Mouse (Mus musculus) forebrain, embryonic 16.5 days (tissue): ENCODE results near the gene Trdmt1. TPM values are rescaled to one million over a fixed set of nuclear protein-coding genes. Genes with fewer than 3 reads are reported as not detected.

Source experiments
- ATAC-seq: fragments of 200-750 bp; cut with Nextera tagmentation; 2 replicates; pipeline ENCODE4 v1.8.0; 2017; ENCODE audit warnings: mild to moderate bottlenecking, moderate library complexity
- H3K27ac ChIP-seq: fragments of 300-500 bp; sonication (generic); 2 replicates; pipeline ENCODE4 v1.5.1; 2014; ENCODE audit warnings: low read length, control low read depth
- H3K27me3 ChIP-seq: fragments of 300-500 bp; sonication (generic); replicated peaks from 2 replicates; pipeline ENCODE4 v1.6.1; 2014; ENCODE audit warnings: low read length; ENCODE audit not compliant: control insufficient read depth, insufficient read depth
- H3K36me3 ChIP-seq: fragments of 300-500 bp; sonication (generic); 2 replicates; pipeline ENCODE4 v1.6.1; 2014; ENCODE audit not compliant: control insufficient read depth, insufficient read depth
- H3K4me1 ChIP-seq: fragments of 300-500 bp; sonication (generic); replicated peaks from 2 replicates; pipeline ENCODE4 v1.6.1; 2014; ENCODE audit warnings: low read length; ENCODE audit not compliant: control insufficient read depth, insufficient read depth
- H3K4me2 ChIP-seq: fragments of 300-500 bp; sonication (generic); 2 replicates; pipeline ENCODE4 v1.6.1; 2014; ENCODE audit warnings: mild to moderate bottlenecking, low read length, control low read depth
- H3K4me3 ChIP-seq: fragments of 300-500 bp; sonication (generic); replicated peaks from 2 replicates; pipeline ENCODE4 v1.5.1; 2014; ENCODE audit warnings: mild to moderate bottlenecking, low read length, control low read depth
- H3K9ac ChIP-seq: fragments of 300-500 bp; sonication (generic); replicated peaks from 2 replicates; pipeline ENCODE4 v1.6.1; 2014; ENCODE audit warnings: low read depth, low read length, control low read depth
- H3K9me3 ChIP-seq: fragments of 300-500 bp; sonication (generic); 2 replicates; pipeline ENCODE4 v1.6.1; 2016; ENCODE audit warnings: low read length; ENCODE audit not compliant: control insufficient read depth
- WGBS: fragments of 180-500 bp; shearing (Covaris S2); extraction: QIAGEN DNeasy Blood & Tissue Kit; methylation state at CpG from one replicate; pipeline ENCODE4 v1.1.7; 2014; 5-methylcytosine and 5-hydroxymethylcytosine counted together
- polyA plus RNA-seq: library from polyadenylated mRNA; unstranded; fragments of >200 nt; fragmentation: Nextera tagmentation; extraction: Ambion mirVana; gene quantifications from 2 replicates; pipeline ENCODE4 v1.2.1, GENCODE M21; 2015

The Trdmt1 gene
- polyA plus RNA-seq, 1 experiment from 2014 or later = 8.3 TPM

DNA sequence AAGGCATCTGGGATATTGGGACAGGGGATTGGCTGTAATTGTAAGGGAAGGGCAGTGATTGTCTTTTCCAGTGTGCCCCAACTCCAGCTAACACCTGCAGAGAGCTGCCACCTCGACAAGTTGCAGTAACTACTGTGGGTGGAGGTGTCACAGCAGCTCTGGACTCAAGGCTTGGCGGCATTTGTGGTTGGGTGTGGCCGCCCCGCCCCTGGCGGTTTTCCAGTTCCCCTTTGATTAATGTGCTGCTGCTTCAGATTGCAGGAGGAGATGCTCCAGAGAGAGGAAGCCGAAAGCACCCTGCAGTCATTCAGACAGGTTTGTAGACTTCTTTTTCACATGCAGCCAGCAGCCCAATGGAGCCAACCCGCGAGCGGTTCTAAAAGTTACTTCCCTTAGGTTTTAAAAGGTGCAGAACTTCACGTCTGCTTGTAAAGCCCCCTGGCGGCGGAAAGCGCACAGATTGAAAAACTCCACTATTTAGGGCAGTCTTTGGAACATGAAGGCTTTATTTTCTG lies 30.9 kb upstream of the Trdmt1 start:
- peak overlapping the region; percentile 62 for H3K27ac ChIP-seq
- ATAC-seq = no peak
- H3K9me3 ChIP-seq = no peaks in the 10 kb centered on the region
- H3K4me1 ChIP-seq = peaks cover 26% of the 10 kb centered on the region
- H3K27me3 ChIP-seq = no peaks in the 10 kb centered on the region
- WGBS = under 1% methylated on average over 13 of the region's 13 CpGs
- H3K9ac ChIP-seq = peak overlapping the region; percentile 74
- H3K36me3 ChIP-seq = peaks cover under 1% of the 10 kb centered on the region; the same call in 1 of the 2 replicates
- H3K4me2 ChIP-seq = peak overlapping the region; percentile 81
- H3K4me3 ChIP-seq = peak overlapping the region; percentile 69

DNA sequence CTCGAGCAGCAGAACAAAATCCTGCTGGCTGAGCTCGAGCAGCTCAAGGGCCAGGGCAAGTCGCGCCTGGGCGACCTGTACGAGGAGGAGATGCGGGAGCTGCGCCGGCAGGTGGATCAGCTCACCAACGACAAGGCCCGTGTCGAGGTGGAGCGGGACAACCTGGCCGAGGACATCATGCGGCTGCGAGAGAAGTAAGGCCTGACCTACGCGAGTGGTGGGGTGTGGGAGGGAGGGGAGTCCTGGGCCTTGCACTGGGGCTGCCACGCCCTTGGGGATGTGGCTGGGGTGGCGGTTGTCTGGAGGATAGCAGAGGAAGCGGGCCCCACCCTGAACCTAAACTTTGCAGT lies 30.3 kb upstream of the Trdmt1 start:
- no peak for ATAC-seq
- WGBS = 0% methylated on average over 21 of the region's 21 CpGs

DNA sequence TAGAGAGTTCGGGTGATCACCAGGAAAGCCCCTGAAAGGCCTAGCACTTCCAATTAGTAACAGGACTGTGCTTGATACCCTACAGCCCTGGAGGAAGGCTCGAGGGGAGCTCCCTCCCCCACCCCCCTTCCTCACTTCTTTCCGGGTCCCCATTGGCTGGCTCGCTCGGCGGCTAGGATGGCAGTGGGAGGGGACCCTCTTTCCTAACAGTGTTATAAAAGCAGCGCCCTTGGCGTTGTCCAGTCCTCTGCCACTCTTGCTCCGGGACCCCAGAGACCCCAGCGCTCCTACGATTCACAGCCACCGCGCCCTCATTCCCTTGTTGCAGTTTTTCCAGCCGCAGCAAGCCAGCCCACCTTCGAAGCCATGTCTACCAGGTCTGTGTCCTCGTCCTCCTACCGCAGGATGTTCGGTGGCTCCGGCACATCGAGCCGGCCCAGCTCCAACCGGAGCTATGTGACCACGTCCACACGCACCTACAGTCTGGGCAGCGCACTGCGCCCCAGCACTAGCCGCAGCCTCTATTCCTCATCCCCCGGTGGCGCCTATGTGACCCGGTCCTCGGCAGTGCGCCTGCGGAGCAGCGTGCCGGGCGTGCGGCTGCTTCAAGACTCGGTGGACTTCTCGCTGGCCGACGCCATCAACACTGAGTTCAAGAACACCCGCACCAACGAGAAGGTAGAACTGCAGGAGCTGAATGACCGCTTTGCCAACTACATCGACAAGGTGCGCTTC lies 29.8 kb upstream of the Trdmt1 start:
- Histone ChIP-seq H3K4me3 (peak overlapping the region; percentile 69), H3K36me3 (no peaks in the 10 kb centered on the region; the same call in 1 of the 2 replicates), H3K9ac (peak overlapping the region; percentile 74), H3K27me3 (no peaks in the 10 kb centered on the region), H3K27ac (peak overlapping the region; percentile 95), H3K4me1 (peaks cover 26% of the 10 kb centered on the region), H3K9me3 (no peaks in the 10 kb centered on the region), H3K4me2 (peak overlapping the region; percentile 81)
- peak; percentile 93 for ATAC-seq
- under 1% methylated on average over 46 of the region's 46 CpGs for WGBS

More for the DNA sequence above, 30.3 kb upstream of the Trdmt1 start:
- no peaks in the 10 kb centered on the region for H3K27me3 ChIP-seq
- H3K36me3 ChIP-seq = no peaks in the 10 kb centered on the region; the same call in 1 of the 2 replicates
- H3K4me2 ChIP-seq = peak overlapping the region; percentile 81
- peaks cover 26% of the 10 kb centered on the region for H3K4me1 ChIP-seq
- H3K9me3 ChIP-seq = no peaks in the 10 kb centered on the region
- H3K27ac ChIP-seq = peak overlapping the region; percentile 95
- H3K9ac ChIP-seq = peak overlapping the region; percentile 74
- peak overlapping the region; percentile 69 for H3K4me3 ChIP-seq

DNA sequence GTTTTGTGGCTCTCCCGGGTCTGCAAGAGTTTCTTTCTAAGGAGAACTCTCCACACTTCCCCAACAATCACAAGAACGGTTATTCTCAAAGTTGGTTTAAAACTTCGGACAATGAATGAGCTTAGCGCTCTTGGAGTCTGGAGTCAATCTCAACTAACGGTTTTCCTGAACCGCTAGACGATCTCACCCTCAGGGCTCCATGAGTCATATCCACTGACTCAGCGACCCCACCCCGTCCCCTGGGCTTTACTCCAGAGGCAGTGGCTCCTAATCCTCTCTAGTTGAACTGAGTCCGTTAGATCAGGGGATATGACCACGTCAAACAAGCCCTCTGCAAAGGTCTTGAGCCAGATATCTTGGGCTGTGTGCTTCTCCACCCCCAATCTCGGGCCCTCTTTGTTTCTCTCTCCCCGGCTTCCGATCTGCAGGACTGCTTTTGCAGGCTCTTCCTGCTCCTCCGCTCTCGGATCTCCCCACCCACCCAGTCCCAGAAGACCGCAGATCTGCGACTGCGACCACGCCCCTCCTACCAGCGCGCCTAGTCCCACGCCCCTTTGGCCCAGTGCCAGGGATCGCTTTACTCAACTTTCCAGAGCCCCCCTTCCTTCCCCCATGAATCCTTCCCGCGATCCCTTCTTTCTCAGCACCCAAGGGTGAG lies 29.1 kb upstream of the Trdmt1 start, which contains the start of gene Vim:
Gene Vim (plus strand): TSS at position 520 of the 658 bp plus-strand sequence.
- H3K27ac ChIP-seq = peak within 1 kb of the TSS; percentile 95

DNA sequence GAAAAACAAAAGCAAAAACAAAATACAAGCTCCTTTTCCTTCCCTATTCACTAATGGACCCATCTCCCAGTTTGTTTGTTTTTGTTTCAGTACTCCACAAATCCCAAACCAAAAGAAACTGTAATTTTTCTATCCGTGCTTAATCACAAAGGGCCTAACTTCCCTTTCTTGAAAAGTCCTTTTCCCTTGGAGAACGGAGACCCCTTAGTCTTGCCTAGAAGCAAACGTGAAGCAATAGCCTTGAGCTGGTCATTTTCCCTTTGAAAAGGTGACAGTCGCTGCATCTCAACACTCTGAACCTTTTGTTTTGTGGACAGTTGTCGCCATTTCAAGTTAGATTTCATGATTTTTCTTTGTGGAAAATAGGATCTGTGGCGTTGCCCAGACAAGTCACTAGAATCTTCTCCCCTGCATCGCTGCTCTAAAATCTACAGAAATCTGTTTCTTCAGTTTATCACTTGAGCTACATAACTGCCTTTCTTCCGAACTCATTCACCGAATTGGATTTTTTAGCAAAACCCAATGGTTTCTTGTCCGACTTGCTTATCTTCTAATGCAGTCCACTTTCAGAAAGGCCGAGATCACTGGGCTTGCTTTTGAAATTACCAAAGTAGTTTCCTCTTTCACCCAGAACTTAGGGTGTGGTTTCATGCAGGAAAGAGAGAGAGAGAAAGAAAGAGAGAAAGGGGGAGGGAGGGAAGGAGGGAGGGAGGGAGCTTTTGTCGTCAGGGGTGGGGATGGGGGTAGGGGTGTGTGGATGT lies 28.4 kb upstream of the Trdmt1 start:
- peak overlapping the region; percentile 95 for H3K27ac ChIP-seq
- WGBS = 2% methylated on average over 12 of the region's 12 CpGs
- peak overlapping the region; percentile 69 for H3K4me3 ChIP-seq
- no peaks in the 10 kb centered on the region for H3K27me3 ChIP-seq
- H3K4me2 ChIP-seq = peak overlapping the region; percentile 81
- ATAC-seq = peak; percentile 18
- peak overlapping the region; percentile 74 for H3K9ac ChIP-seq
- H3K4me1 ChIP-seq = peaks cover 23% of the 10 kb centered on the region
- H3K36me3 ChIP-seq = no peaks in the 10 kb centered on the region; the same call in 1 of the 2 replicates
- H3K9me3 ChIP-seq = no peaks in the 10 kb centered on the region

More for the DNA sequence above, 29.1 kb upstream of the Trdmt1 start, which contains the start of gene Vim:
- Histone ChIP-seq H3K9ac (peak within 1 kb of the TSS; percentile 74), H3K4me3 (peak within 1 kb of the TSS; percentile 69), H3K9me3 (no peaks in the 10 kb centered on the region), H3K27me3 (no peaks in the 10 kb centered on the region), H3K4me2 (peak within 1 kb of the TSS; percentile 81), H3K4me1 (peaks cover 26% of the 10 kb centered on the region), H3K36me3 (no peaks in the 10 kb centered on the region; the same call in 1 of the 2 replicates)
- ATAC-seq = peak; percentile 91
- under 1% methylated on average over 26 of the region's 26 CpGs for WGBS

DNA sequence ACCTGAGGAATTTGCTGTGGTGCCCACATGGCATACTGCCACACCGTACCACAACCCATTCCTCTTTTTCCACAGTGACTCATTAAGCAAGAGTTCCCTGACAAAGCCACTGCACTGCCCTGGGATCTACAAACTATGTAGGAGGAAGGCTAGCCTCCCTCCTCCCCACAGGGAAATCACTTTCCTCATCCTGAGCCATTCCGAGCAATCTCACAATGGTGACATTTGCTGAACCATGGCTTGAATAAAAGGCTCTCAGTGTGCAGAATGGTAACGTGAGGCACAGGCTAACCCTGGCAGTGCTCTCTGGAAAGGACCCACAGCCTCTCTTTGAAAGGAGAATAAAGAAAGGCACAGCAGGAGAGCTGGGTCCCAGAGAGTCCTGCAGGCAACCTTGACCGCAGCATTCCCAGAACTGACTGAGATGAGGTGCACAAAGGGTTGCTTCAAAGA lies 27.7 kb upstream of the Trdmt1 start:
- Histone ChIP-seq H3K27me3 (no peaks in the 10 kb centered on the region), H3K4me3 (no peak overlapping the region), H3K9ac (no peak overlapping the region), H3K27ac (no peak overlapping the region; the same call in 1 of the 2 replicates), H3K4me2 (peak overlapping the region; percentile 81; the same call in 1 of the 2 replicates), H3K9me3 (no peaks in the 10 kb centered on the region), H3K4me1 (peaks cover 23% of the 10 kb centered on the region), H3K36me3 (no peaks in the 10 kb centered on the region)
- no peak for ATAC-seq
- WGBS = 4% methylated on average over 4 of the region's 4 CpGs

DNA sequence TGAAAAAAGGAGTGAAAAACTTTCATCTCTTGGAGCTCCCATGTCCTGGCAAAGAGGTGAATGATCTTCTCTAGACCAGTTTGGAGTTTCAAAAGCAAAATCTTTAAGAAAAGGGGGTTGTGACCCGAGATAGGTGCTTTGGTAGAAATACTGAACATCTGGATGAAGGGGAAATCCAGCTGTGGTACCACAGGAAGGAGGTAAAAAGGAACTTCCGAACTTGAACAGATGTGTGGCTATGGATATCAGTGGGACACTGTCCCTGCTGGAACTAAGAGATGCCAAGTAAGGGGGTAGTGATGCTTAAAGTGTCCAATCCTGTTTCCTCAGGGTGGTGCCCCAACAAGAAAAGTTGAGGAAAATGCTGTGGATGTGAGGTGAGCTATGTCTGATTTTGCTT lies 25.7 kb upstream of the Trdmt1 start:
- Histone ChIP-seq H3K9me3 (no peaks in the 10 kb centered on the region), H3K4me3 (no peak overlapping the region), H3K4me2 (no peak overlapping the region), H3K27me3 (no peaks in the 10 kb centered on the region), H3K27ac (no peak overlapping the region), H3K36me3 (no peaks in the 10 kb centered on the region), H3K9ac (no peak overlapping the region), H3K4me1 (peaks cover 20% of the 10 kb centered on the region)
- no peak for ATAC-seq
- WGBS = 91% methylated on average over 2 of the region's 2 CpGs

DNA sequence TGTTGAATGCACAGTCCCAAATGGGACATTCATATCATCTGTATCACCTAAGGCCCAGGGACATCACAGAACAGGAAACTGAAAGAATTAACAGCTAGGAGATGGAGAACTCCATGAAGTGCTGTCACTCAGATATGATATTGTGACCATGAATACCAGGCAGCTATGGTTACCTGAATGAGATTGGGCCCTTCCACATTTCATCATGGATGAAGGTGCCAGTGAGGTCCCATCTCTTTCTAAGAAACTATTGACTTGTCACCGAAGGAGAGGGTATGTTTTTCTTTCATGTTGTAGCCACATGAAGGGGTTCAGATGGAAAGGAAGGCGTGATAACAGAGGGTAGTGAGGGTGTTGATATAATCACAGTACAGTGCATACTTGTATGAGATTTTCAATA lies 15.9 kb upstream of the Trdmt1 start:
- ATAC-seq = no peak
- Histone ChIP-seq H3K4me3 (no peak overlapping the region), H3K4me1 (no peaks in the 10 kb centered on the region), H3K36me3 (no peaks in the 10 kb centered on the region), H3K27ac (no peak overlapping the region), H3K9me3 (no peaks in the 10 kb centered on the region), H3K27me3 (no peaks in the 10 kb centered on the region), H3K9ac (no peak overlapping the region), H3K4me2 (no peak overlapping the region)
- 90% methylated on average over 2 of the region's 2 CpGs for WGBS
